Mouse (Mus musculus) E14TG2a.4 (cell line): ENCODE measurements around the gene Pomt2.

ENCODE experiments used
- CTCF ChIP-seq: conservative IDR thresholded peaks from 2 replicates; pipeline ENCODE4 v1.5.1; 2014; ENCODE audit warnings: low read length
- NANOG ChIP-seq: IDR thresholded peaks from 2 replicates; pipeline ENCODE4 v1.6.1; 2014; ENCODE audit warnings: borderline replicate concordance, low read length, mixed read lengths
- POU5F1 ChIP-seq: IDR thresholded peaks from 2 replicates; pipeline ENCODE4 v1.6.1; 2014; ENCODE audit warnings: low read length, borderline replicate concordance

DNA sequence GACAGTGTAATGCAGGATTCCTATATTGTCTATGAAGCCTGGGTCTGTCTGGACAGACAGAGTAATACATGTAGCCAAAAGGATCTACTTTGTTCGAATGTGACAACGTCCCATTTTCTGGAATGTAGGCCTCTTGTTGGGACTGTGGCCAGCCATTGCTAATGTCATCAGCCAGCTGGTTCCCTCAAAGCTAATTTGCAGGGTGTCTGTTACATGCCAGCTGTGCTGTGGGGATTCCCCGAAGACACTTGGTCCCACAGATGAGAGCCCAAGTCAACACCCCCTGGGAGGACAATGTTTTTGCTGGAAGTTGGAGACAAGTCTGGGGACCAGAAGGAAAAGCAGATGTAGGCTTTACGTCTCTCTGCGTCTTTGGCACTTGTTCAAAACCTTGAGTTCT lies 81.3 kb downstream of the Pomt2 start:
- TF ChIP-seq CTCF, result no peak
- TF ChIP-seq POU5F1, result no peak
- TF ChIP-seq NANOG, result no peak
